Mouse (Mus musculus) small intestine, adult 2 months (tissue): ENCODE data around the gene Bcl7a.

Source experiments
- CTCF ChIP-seq: fragments of 200-500 bp; IDR thresholded peaks from 2 replicates; pipeline ENCODE4 v1.5.1; 2012; ENCODE audit warnings: low read depth, mild to moderate bottlenecking, control low read depth, inconsistent platforms, low read length, moderate library complexity, mixed read lengths; ENCODE audit not compliant: insufficient replicate concordance, insufficient read length; ENCODE audit errors: extremely low read depth
- POLR2A ChIP-seq: fragments of 200-500 bp; IDR thresholded peaks from 2 replicates; pipeline ENCODE4 v1.6.1; 2012; ENCODE audit warnings: low read depth, mild to moderate bottlenecking, control low read depth, inconsistent platforms, low read length, moderate library complexity

GRCm38 (mm10) chr5:123309816-123310215 is 33.8 kb upstream of the Bcl7a start:
- TF ChIP-seq POLR2A, result no peak
- TF ChIP-seq CTCF, result no peak
